Mouse (Mus musculus) heart, adult 2 months (tissue): ENCODE data around the gene Olfr323. TPM values are rescaled to one million over a fixed set of nuclear protein-coding genes. Genes with fewer than 3 reads are reported as not detected.

Experiments used
- DNase-seq, 2 experiments: peaks; one replicate each; pipeline ENCODE4 v3.0.0; 2021
- H3K27ac ChIP-seq: fragments of 200-600 bp; 2 replicates; pipeline ENCODE4 v1.8.1; 2022
- H3K27me3 ChIP-seq: fragments of 200-500 bp; 2 replicates; pipeline ENCODE4 v1.6.1; 2012; ENCODE audit warnings: mild to moderate bottlenecking, low read length, inconsistent platforms, mixed read lengths; ENCODE audit not compliant: control insufficient read depth, insufficient read depth
- H3K36me3 ChIP-seq: fragments of 200-500 bp; 2 replicates; pipeline ENCODE4 v1.6.1; 2012; ENCODE audit warnings: low read length, inconsistent platforms; ENCODE audit not compliant: control insufficient read depth, insufficient read depth
- H3K4me1 ChIP-seq: fragments of 200-500 bp; 2 replicates; pipeline ENCODE4 v1.6.1; 2011; ENCODE audit warnings: low read length; ENCODE audit not compliant: control insufficient read depth, insufficient read depth
- H3K4me3 ChIP-seq: fragments of 200-600 bp; 2 replicates; pipeline ENCODE4 v1.8.1; 2022
- H3K79me2 ChIP-seq: fragments of 200-500 bp; replicated peaks from 2 replicates; pipeline ENCODE4 v1.6.1; 2012; ENCODE audit warnings: mild to moderate bottlenecking, inconsistent platforms, low read length, moderate library complexity, mixed read lengths; ENCODE audit not compliant: control insufficient read depth, insufficient read depth
- H3K9ac ChIP-seq: fragments of 200-500 bp; 2 replicates; pipeline ENCODE4 v1.6.1; 2012; ENCODE audit warnings: low read depth, mild to moderate bottlenecking, control low read depth, inconsistent platforms, low read length, mixed read lengths
- CTCF ChIP-seq: fragments of 200-600 bp; IDR thresholded peaks from 2 replicates; pipeline ENCODE4 v1.8.1; 2022; ENCODE audit warnings: antibody characterized with exemption, mild to moderate bottlenecking, moderate library complexity
- EP300 ChIP-seq: fragments of 200-500 bp; IDR thresholded peaks from 2 replicates; pipeline ENCODE4 v1.6.1; 2011; ENCODE audit warnings: low read depth, low read length, control low read depth; ENCODE audit not compliant: insufficient read depth
- POLR2A ChIP-seq: fragments of 200-500 bp; IDR thresholded peaks from 2 replicates; pipeline ENCODE4 v1.6.1; 2011; ENCODE audit warnings: mild to moderate bottlenecking, low read depth, low read length, control low read depth; ENCODE audit not compliant: insufficient read depth
- WGBS: fragments of 180-500 bp; shearing (Covaris S2); methylation state at CpG from one replicate; pipeline ENCODE4 v1.1.7; 2018; 5-methylcytosine and 5-hydroxymethylcytosine counted together
- intact Hi-C: fragments of 180-260 bp; cut with DNase I; formaldehyde crosslinking; loops from one replicate; pipeline ENCODE4 v1.15.1; 2025
- polyA plus RNA-seq: library from polyadenylated mRNA; depleted of rRNA; stranded (reverse); fragments of >200 nt; gene quantifications from 2 replicates; pipeline ENCODE4 v1.2.3, GENCODE M21; 2012
- total RNA-seq, 2 experiments: library from RNA; stranded (reverse); gene quantifications; 2 replicates each; pipeline ENCODE4 v1.2.3; 2021

Olfr323 gene
- total and polyA plus RNA-seq, 3 experiments, result not detected

DNA sequence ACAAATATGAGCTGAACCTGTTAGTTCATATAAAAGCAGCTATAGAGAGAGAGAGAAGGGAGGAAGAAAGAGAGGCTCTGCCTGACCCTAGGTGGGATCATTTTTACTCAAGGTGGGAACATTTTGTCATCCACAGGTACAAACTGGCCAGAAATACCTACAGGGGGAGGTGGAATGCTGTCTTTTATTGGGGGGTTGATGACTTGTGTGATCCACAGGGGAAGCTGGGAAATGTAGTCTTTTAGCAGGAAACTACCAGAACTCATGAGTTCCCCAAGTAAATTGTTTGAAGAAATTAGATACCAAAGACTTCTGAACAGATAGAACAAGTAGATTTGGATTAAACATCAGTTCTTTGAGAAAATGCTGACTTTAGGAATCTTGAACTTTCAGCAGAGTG, 28.2 kb downstream of the Olfr323 start:
- TF ChIP-seq EP300 (no peak), CTCF (no peak), POLR2A (no peak)
- Histone ChIP-seq H3K9ac (no peak overlapping the region), H3K36me3 (no peaks in the 10 kb centered on the region), H3K4me1 (peaks cover 3% of the 10 kb centered on the region), H3K4me3 (no peak overlapping the region), H3K27me3 (no peaks in the 10 kb centered on the region), H3K79me2 (no peaks in the 10 kb centered on the region), H3K27ac (no peak overlapping the region; the same call in 1 of the 2 replicates)
- intact Hi-C loops, result no loop called here
- DNase-seq, result no peak

DNA sequence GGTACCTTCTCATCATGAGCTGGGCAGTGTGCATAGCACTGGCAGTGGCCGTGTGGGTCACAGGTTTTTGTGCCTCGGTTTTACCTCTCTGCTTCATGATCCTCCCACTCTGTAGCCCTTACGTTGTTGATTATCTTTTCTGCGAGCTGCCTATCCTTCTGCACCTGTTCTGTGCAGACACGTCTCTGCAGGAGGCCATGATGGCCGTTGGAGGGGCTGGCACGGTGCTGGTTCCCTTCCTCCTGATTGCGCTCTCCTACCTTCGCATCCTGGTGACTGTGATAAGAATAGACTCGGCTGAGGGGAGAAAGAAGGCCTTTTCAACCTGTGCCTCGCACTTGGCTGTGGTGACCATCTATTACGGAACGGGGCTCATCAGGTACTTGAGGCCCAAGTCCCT, 32.5 kb downstream of the Olfr323 start:
- 81% methylated on average over 13 of the region's 13 CpGs for WGBS
- H3K27me3 ChIP-seq, result no peaks in the 10 kb centered on the region
- no peak for DNase-seq
- H3K79me2 ChIP-seq, result no peaks in the 10 kb centered on the region
- H3K36me3 ChIP-seq, result no peaks in the 10 kb centered on the region
- no peak for TF ChIP-seq CTCF
- TF ChIP-seq EP300, result no peak
- no peak for TF ChIP-seq POLR2A
- no peaks in the 10 kb centered on the region for H3K4me1 ChIP-seq
- no peak overlapping the region for H3K9ac ChIP-seq
- no peak overlapping the region for H3K27ac ChIP-seq
- no peak overlapping the region for H3K4me3 ChIP-seq
- intact Hi-C loops, result no loop called here

DNA sequence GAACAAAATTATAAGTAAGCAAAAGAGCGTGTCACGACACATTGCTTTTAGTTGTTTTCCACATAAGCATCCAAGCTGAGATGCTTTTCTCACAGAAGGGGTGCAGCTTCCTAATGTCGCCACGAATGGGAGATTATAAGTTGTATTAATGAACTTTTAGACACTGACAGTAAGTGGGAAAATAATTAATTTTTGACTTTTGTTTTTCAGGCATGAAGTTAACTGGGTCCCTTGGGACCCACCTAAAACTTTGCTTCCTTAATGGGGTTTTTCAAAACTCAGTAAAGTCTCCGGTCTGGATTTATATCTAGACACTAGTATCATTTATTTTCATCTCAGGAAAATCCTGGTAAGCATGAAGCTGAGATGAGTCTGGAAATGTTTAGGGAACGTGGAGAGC, 35.5 kb downstream of the Olfr323 start, which contains the start of gene Olfr324:
TSS of gene Olfr324 (plus strand) at position 301 of the 400 bp plus-strand sequence.
- Histone ChIP-seq H3K79me2 (no peaks in the 10 kb centered on the region), H3K9ac (no peak within 1 kb of the TSS), H3K27ac (no peak within 1 kb of the TSS), H3K27me3 (no peaks in the 10 kb centered on the region), H3K4me1 (no peaks in the 10 kb centered on the region), H3K4me3 (no peak within 1 kb of the TSS), H3K36me3 (no peaks in the 10 kb centered on the region)
- WGBS, result 68% methylated on average over 6 of the region's 6 CpGs
- intact Hi-C loops, result no loop called here
- no peak for DNase-seq
- TF ChIP-seq CTCF (no peak), POLR2A (no peak), EP300 (no peak)

DNA sequence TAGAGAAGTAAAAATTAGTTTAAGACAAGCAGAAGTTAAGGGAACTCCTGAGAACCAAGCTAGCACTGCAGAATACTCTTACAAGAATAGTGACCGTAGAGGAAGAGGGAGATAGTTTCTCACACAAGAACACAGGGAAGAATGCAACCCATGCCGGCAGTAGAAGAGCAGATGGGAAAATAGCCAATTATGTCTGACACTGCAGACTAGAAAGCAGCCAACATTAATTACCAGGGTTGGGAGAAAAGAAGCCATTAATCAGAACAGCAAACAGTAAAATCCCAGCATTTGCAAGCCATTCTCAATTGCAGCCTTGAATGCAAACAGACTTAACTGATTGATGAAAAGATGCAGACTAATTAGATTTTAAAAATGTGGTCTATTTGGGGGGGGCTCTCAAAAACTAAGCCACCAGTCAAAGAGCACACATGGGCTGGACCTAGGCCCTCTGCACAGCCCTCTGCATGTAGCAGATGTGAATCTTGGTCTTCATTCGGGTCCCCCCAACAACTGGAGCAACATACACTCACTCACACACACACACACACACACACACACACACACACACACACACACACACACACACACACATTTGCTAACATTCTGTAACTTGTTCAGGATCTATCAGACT, 41.6 kb downstream of the Olfr323 start:
- Histone ChIP-seq H3K4me3 (no peak overlapping the region), H3K79me2 (no peaks in the 10 kb centered on the region), H3K27me3 (no peaks in the 10 kb centered on the region), H3K36me3 (no peaks in the 10 kb centered on the region), H3K27ac (no peak overlapping the region), H3K9ac (no peak overlapping the region), H3K4me1 (no peaks in the 10 kb centered on the region)
- intact Hi-C loops, result loop anchor here (5.0 kb wide), 2 partner anchors 186 to 351 kb away; no protein-coding TSS in a partner anchor
- 52% methylated on average over 3 of the region's 3 CpGs for WGBS
- DNase-seq, result no peak
- TF ChIP-seq CTCF (no peak), EP300 (no peak), POLR2A (no peak)

DNA sequence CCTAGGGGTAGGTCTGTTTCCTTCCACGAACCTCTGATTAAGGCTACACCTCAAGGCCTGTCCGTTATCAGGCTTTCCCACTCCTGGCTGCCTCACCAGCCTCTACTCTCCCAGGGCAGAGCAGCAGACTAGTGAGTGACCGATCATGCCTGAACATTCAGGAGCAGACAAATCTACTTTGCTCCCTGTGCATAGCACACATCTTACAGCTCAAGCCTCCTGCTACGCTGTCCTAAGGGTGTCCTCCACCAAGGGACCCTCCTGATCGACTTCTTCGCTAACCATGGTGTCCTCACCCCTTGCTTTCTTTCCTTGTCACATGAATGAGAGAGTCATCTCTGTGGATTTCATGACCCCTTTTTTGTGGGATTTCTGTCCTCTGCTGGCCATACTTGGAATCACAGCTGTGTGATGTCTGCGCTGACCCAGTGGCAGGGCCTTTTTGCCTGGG, 42.4 kb downstream of the Olfr323 start:
- no peak for TF ChIP-seq POLR2A
- peak; percentile 89 for TF ChIP-seq CTCF
- no peak for TF ChIP-seq EP300
- Histone ChIP-seq H3K79me2 (no peaks in the 10 kb centered on the region), H3K9ac (no peak overlapping the region), H3K27me3 (no peaks in the 10 kb centered on the region), H3K36me3 (no peaks in the 10 kb centered on the region), H3K4me3 (no peak overlapping the region), H3K4me1 (no peaks in the 10 kb centered on the region), H3K27ac (no peak overlapping the region)
- peak; percentile 19 to 56 for DNase-seq
- intact Hi-C loops, result loop anchor here (5.0 kb wide), 2 partner anchors 186 to 351 kb away; no protein-coding TSS in a partner anchor
- 64% methylated on average over 7 of the region's 7 CpGs for WGBS

DNA sequence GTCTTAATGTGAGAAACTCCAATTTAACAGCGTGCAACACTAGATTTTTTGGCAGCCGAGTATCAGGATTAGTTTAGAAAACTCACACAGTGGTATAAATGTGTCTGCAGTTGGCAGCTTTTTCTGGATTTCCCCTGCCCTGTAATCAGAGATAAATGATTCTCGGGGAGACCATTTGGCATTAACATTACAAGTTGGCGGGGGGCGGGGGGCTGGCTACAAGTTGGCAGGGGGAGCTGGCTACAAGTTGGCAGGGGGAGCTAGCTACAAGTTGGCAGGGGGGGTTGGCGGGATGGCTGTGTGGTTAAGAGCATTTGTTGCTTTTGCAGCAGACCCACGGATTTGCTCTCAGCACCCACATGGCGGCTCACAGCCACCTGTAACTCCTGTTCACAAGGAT, 51.7 kb downstream of the Olfr323 start:
- no peaks in the 10 kb centered on the region for H3K4me1 ChIP-seq
- 61% methylated on average over 8 of the region's 8 CpGs for WGBS
- TF ChIP-seq POLR2A (no peak), EP300 (no peak), CTCF (no peak)

More for the DNA sequence above, 51.7 kb downstream of the Olfr323 start:
- no peaks in the 10 kb centered on the region for H3K79me2 ChIP-seq
- no peak overlapping the region for H3K4me3 ChIP-seq
- no peaks in the 10 kb centered on the region for H3K27me3 ChIP-seq
- H3K36me3 ChIP-seq, result no peaks in the 10 kb centered on the region
- H3K9ac ChIP-seq, result no peak overlapping the region
- no peak overlapping the region for H3K27ac ChIP-seq
- no peak for DNase-seq
- intact Hi-C loops, result no loop called here
